Mouse (Mus musculus) layer of hippocampus, adult 8-10 months (tissue): ENCODE measurements around the gene Esr1. TPM values are rescaled to one million over a fixed set of nuclear protein-coding genes. Genes with fewer than 3 reads are reported as not detected.
A peak's percentile ranks its signal among the peaks of the same experiment; 100 is the strongest.
"Not testable (repeated sequence)": the region's sequence is repeated elsewhere in the genome, so short reads cannot be mapped to it uniquely, and the experiment has no call there.

Source experiments
- DNase-seq, 2 experiments: peaks; one replicate each; pipeline ENCODE4 v3.0.0; 2022; ENCODE audit warnings: low spot score in 2 of 2
- total RNA-seq, 4 experiments: library from RNA; stranded (reverse); gene quantifications; 2 replicates each; pipeline ENCODE4 v1.2.4; 2022

The Esr1 gene
- total RNA-seq, 4 experiments from 2014 or later = 3.3 to 4.0 (median 3.6) TPM

DNA sequence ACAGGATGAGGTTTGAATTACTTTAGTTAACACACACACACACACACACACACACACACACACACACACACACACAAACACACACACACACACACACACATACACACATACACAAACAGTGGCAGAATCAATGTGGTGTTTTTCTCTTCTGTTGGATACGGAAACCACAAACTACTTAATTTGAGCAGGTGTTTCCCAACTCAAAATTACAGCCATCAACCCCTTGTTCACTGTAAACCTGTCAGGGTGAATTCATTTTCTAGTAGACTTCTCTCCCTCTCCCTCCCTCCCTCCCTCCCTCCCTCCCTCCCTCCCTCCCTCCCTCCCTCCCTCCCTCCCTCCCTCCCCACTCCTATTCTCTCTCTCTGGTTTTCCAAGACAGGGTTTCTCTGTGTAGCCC, 8.0 kb downstream of the Esr1 start:
- DNase-seq = not testable (repeated sequence)

- no peak for DNase-seq
Measured at GRCm38 (mm10) chr10:4620596-4621504, 9.5 kb downstream of the Esr1 start.

- no peak for DNase-seq
Measured at GRCm38 (mm10) chr10:4621505-4621815, 10.1 kb downstream of the Esr1 start.

DNA sequence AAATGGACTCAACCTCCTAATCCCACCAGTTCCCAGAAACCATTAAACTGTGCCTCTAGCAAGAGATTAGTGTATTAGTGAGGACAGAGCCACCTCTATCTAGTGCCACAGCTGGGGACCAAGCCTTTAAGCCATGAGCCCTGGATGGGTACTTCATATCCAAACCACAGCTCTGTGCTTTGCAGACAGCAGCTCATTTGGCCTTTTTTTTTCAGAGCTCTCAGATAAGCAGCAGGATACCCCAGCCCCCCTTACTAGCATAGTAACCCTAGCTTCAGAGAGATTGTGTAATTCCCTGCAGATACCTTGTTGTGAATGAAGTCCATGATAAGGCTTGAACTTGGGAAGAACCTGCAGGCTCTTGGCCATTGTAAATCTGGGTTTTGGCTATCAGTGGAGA, 11.9 kb downstream of the Esr1 start:
- no peak for DNase-seq

DNA sequence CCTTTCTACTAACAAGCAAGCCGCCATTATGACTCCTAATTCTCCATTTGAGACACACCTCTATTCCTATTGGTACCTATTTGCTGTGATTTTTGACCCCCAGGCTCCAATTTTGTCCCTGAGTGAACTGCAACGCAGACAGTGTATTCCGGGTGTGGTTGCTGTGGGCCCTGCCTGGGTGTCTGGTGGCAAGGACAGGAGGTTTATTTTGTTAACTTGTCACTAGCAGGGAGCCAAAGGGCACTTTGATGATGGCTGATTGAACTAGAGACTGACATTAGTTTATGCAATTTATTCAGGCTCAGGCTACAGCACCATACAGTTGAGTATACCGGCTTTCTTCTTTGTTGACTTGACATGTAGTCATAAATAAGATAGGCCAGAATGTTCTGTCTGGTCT, 13.2 kb downstream of the Esr1 start:
- no peak for DNase-seq

DNA sequence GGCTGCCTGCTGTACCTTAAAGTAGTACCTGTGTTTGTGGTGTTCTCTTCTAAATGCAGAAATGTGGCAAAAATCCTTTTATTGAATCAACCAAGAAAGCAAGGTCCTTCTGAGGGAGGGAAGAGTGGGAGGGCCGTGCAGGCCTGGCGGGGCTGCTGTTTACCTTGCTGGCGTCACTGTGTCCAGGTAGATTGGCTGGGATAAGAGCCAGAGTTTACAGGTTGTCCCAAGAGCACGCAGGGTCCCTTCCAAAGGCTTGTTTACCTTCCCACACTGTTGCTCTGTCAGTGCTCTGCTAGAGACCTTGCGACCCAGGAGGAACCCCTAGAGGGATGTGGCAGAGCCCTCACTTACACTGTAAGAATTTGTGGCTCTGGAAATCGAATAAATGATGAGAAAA, 13.9 kb downstream of the Esr1 start:
- DNase-seq = no peak

GRCm38 (mm10) chr10:4626432-4626831, 15.0 kb downstream of the Esr1 start:
- DNase-seq = no peak

DNA sequence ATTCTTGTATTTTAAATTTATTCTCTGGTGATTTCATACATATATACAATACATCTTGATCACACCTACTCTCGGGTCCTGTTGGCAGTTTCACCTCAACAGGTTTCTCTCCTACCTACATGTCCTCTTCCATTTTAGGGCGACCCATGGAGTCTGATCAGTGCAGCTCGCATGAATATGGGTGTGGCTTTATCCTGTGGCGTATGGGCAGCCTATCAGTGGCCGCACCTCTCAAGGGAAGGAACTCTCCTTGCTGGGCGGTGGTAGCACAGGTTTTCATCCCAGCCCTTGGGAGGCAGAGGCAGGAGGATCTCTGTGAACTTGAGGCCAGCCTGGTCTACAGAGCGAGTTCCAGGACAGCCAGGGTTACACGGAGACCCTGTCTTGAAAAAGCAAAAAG, 15.6 kb downstream of the Esr1 start:
- no peak for DNase-seq

- DNase-seq = no peak
Measured at GRCm38 (mm10) chr10:4627415-4627814, 16.0 kb downstream of the Esr1 start.

- no peak for DNase-seq
Measured at GRCm38 (mm10) chr10:4629314-4629713, 17.9 kb downstream of the Esr1 start.

DNA sequence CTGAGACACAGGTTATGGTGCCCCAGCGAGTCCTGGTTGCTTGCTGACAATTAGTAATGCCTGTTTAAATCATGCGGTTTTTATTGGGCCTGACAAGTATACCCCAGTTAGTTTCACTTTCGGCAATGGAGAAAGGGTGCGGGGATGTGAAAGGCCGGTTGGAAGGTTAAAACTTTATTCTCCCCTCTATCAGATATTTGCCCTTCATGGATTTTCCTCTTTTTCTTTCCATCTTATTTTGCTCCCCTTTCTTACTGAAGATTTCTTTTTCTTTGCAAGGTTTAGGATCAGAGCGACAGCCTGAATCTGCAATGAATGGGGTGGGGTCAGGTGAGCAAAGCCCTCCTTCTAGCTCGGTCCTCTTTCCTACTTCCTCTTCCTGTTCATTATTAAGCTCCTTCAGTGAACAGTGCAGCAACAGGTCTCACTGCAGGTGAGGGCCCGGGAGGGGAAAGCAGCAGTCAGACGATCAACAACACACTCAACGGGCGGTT, 20.9 kb downstream of the Esr1 start:
- DNase-seq = no peak

DNA sequence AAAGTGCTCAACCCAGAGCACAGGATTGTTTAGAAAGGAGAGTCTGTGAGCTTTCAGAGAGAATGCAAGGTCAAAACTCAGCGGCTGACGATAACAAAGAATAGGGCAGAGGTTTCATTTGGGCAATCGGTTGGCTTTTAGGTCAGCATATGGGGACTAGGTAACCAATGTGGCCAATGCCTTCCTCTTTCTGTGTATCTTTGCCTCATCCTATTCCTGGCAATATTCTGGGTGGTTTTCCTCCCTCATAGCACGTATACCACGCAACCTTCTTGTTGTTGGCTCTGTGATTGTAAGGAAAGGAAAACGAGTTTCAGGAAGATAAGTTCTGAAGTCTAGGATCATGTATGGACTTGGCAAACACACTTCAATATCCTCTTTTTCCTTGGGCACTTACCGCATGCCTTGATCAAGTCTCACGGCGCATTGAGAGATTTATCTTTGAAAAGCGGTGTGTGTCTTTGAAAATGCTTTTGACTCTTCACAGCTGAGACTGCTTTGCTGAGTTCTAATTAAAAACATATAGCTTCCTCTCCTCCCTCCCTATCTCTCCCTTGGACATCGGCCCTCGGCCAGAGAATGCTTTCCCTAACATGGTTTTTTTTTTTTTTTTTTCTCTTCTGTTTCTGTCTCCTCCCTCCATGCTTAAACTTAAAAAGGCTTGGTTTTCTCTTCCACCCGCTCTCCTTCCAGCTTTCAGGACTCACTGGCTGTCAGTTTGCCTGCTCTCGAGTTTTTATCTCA, 22.1 kb downstream of the Esr1 start:
- no peak for DNase-seq

GRCm38 (mm10) chr10:4635740-4636139, 24.3 kb downstream of the Esr1 start:
- no peak for DNase-seq

GRCm38 (mm10) chr10:4646074-4646473, 34.7 kb downstream of the Esr1 start:
- DNase-seq = no peak

- DNase-seq = no peak
Measured at GRCm38 (mm10) chr10:4646851-4647250, 35.5 kb downstream of the Esr1 start.

- no peak for DNase-seq
Measured at GRCm38 (mm10) chr10:4665380-4665779, 54.0 kb downstream of the Esr1 start.

DNA sequence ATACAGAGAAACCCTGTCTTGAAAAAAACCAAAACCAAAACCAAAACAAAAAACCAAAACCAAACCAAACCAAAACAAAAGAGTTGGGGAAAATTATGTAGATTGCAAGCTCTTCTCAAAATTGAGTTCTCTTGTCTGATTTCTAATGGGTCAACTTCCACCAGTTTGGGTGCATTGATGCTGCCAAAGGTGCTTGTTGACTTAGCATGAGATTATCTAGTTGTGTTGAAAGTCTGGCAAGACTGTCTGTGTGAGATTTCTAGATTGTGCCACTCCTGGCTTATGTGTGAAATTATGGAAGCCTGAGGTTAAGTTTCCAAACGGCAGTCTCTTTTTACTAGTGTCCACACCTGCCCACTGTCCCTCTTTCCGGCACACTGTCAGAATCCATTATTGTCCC, 55.6 kb downstream of the Esr1 start:
- DNase-seq = no peak

DNA sequence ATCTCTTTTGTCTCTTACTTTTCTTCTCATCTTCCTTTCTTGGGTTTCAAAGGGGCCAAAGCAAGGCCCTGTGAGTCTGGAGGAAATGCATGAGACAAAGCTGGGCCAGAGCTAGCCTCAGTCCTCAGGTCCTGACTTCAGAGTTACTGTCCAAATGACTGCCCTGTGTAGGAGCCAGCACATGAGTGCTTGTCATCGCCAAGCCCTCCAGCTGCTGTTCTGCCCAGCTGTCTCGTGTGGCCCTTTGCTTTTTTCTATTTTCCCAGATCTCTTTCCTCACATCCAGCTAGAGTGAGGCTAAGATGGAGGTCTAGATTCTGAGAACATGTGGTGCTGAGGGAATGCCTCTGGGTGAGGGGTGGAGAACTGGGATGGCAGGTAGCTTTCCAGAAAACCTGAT, 58.7 kb downstream of the Esr1 start:
- no peak for DNase-seq

- no peak for DNase-seq
Measured at GRCm38 (mm10) chr10:4671876-4672275, 60.5 kb downstream of the Esr1 start.

- DNase-seq = no peak
Measured at GRCm38 (mm10) chr10:4673311-4673816, 62.0 kb downstream of the Esr1 start.

DNA sequence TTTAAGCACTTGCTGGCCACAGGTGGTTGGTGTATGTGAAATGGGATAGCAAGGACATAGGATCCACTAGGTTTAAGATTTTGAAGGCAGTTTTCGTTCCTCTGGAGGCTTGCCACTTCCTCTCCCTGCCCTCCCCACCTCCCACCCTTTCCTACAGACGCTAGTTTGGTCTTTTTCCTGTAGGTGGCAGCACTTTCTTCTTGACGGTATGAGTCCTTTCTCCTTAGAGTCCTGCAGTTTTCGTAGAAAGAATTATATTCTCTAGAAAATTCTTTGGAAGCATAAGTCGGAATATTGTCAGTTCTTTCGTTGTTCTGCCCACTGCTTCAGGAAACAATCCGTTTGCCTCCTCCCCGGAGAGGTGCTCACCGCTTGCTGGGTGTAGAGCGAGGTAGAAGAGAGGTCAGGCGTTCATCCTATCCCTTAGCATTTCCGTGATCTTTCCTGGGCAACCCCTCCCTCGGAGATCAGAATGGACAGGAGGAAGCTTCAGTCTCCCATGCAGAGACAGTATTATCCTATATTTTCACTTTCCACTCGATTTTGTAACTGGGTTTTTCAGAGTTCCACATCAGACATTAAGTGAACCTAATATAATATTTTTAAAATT, 63.7 kb downstream of the Esr1 start:
- DNase-seq = peak in 1 of 2 experiments; percentile 16

GRCm38 (mm10) chr10:4683106-4683505, 71.7 kb downstream of the Esr1 start:
- no peak for DNase-seq
